Mouse (Mus musculus) left cerebral cortex, adult 9 months (tissue): ENCODE data around the gene Zfp941.
A peak's percentile ranks its signal among the peaks of the same experiment; 100 is the strongest.

Source experiments
- DNase-seq, 2 experiments: peaks; one replicate each; pipeline ENCODE4 v3.0.0; 2022; ENCODE audit warnings: low spot score in 2 of 2

Zfp941 gene

GRCm38 (mm10) chr7:140840750-140841735, 19.1 kb upstream of the Zfp941 start:
- no peak for DNase-seq

- DNase-seq: no peak
Observed at GRCm38 (mm10) chr7:140839556-140839955, 17.6 kb upstream of the Zfp941 start.

- DNase-seq: peak in 1 of 2 experiments; percentile 76
Observed at GRCm38 (mm10) chr7:140836243-140837115, 14.5 kb upstream of the Zfp941 start.

- DNase-seq: no peak
Observed at GRCm38 (mm10) chr7:140835758-140836087, 13.7 kb upstream of the Zfp941 start.

GRCm38 (mm10) chr7:140834968-140835757, 13.2 kb upstream of the Zfp941 start, which contains the start of gene Urah:
Gene Urah, plus strand, starts transcription at chr7:140835018.
- DNase-seq: no peak

- DNase-seq: no peak
Observed at GRCm38 (mm10) chr7:140833341-140833740, 11.4 kb upstream of the Zfp941 start.

GRCm38 (mm10) chr7:140831447-140831846, 9.5 kb upstream of the Zfp941 start:
- no peak for DNase-seq

- peak; percentile 75 to 76 for DNase-seq
Observed at GRCm38 (mm10) chr7:140828171-140828881, 6.3 kb upstream of the Zfp941 start.

GRCm38 (mm10) chr7:140822731-140823130, 753 bp upstream of the Zfp941 start:
- no peak for DNase-seq

GRCm38 (mm10) chr7:140821305-140821652, 699 bp downstream of the Zfp941 start:
- no peak for DNase-seq

- DNase-seq: no peak
Observed at GRCm38 (mm10) chr7:140820173-140820572, 1.8 kb downstream of the Zfp941 start.

GRCm38 (mm10) chr7:140812850-140813249, 9.1 kb downstream of the Zfp941 start:
- DNase-seq: no peak

- DNase-seq: peak in 1 of 2 experiments; percentile 38
Observed at GRCm38 (mm10) chr7:140811714-140812113, 10.3 kb downstream of the Zfp941 start.

GRCm38 (mm10) chr7:140810496-140810895, 11.5 kb downstream of the Zfp941 start:
- DNase-seq: no peak

- peak in 1 of 2 experiments; percentile 77 for DNase-seq
Observed at GRCm38 (mm10) chr7:140805704-140806103, 16.3 kb downstream of the Zfp941 start.

GRCm38 (mm10) chr7:140802629-140803028, 19.3 kb downstream of the Zfp941 start:
- DNase-seq: no peak

- DNase-seq: no peak
Observed at GRCm38 (mm10) chr7:140798212-140798611, 23.8 kb downstream of the Zfp941 start.

- DNase-seq: no peak
Observed at GRCm38 (mm10) chr7:140797619-140798018, 24.4 kb downstream of the Zfp941 start.

GRCm38 (mm10) chr7:140793541-140793940, 28.4 kb downstream of the Zfp941 start:
- DNase-seq: no peak

GRCm38 (mm10) chr7:140788053-140788435, 33.9 kb downstream of the Zfp941 start:
- DNase-seq: no peak
